Mouse (Mus musculus) ES-Bruce4 (cell line): ENCODE measurements around the gene Olfr1394.

ENCODE experiments used
- CTCF ChIP-seq: IDR thresholded peaks from one replicate; pipeline ENCODE4 v1.8.1; 2011; ENCODE audit warnings: low read depth, low read length
- POLR2A ChIP-seq: IDR thresholded peaks from one replicate; pipeline ENCODE4 v1.8.1; 2011; ENCODE audit warnings: low read length; ENCODE audit not compliant: insufficient read depth

GRCm38 (mm10) chr11:49107650-49108537 is 46.3 kb upstream of the Olfr1394 start:
- TF ChIP-seq CTCF (no peak), POLR2A (no peak)
